Mouse (Mus musculus) gastrocnemius, adult 18-20 months (tissue): Measurements from ENCODE around the gene Mtch1. TPM values are rescaled to one million over a fixed set of nuclear protein-coding genes. Genes with fewer than 3 reads are reported as not detected.
"Not testable (repeated sequence)": the region's sequence is repeated elsewhere in the genome, so short reads cannot be mapped to it uniquely, and the experiment has no call there.

Source experiments
- DNase-seq: peaks from one replicate; pipeline ENCODE4 v3.0.0; 2021; ENCODE audit warnings: low spot score
- total RNA-seq, 2 experiments: library from RNA; stranded (reverse); gene quantifications; 2 replicates each; pipeline ENCODE4 v1.2.3; 2021

Mtch1 gene
- total RNA-seq, 2 experiments from 2014 or later: 80.1 to 88.4 TPM

DNA sequence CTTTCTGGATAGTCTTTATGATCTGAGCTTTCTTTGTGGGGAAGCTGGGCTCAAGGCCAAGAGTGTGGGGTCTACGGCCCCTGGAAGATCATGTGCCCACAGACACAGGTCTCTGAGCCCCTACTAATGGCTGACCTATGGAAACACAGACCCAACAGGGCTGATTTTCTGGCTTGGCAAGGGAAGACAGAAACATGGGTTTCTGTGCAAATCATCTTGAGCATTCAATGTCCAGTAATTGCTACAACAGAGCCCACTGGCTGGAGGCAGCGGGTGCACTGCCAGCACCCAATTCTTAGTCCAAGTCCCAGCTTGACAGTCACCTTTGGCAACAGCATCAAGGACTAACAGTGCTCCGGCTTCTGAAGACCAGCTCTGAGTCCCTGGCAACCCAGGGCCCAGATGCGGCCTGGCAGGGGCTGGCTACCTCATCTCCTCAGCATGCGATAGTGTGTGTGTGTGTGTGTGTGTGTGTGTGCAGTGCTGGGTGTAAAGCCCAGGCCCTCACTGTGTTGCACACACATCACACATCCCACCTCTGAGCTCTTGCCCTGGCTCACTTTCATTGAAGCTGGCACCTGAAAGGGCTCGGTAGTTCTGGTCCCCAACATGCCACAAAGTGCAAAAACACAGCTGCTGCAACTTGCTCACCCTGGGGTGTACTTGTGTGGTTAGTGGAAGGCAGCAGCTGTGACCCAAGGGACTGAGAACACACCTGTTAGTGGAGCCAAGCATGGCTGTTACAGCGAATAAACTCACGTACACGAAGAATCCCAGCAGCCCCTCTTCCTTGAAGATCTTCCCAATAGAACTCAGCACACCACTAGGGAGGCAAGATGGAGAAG lies 9.5 kb downstream of the Mtch1 start:
- no peak for DNase-seq

GRCm38 (mm10) chr17:29336266-29336990 lies 11.3 kb downstream of the Mtch1 start:
- DNase-seq: no peak

GRCm38 (mm10) chr17:29332186-29332685 lies 15.5 kb downstream of the Mtch1 start:
- no peak for DNase-seq

DNA sequence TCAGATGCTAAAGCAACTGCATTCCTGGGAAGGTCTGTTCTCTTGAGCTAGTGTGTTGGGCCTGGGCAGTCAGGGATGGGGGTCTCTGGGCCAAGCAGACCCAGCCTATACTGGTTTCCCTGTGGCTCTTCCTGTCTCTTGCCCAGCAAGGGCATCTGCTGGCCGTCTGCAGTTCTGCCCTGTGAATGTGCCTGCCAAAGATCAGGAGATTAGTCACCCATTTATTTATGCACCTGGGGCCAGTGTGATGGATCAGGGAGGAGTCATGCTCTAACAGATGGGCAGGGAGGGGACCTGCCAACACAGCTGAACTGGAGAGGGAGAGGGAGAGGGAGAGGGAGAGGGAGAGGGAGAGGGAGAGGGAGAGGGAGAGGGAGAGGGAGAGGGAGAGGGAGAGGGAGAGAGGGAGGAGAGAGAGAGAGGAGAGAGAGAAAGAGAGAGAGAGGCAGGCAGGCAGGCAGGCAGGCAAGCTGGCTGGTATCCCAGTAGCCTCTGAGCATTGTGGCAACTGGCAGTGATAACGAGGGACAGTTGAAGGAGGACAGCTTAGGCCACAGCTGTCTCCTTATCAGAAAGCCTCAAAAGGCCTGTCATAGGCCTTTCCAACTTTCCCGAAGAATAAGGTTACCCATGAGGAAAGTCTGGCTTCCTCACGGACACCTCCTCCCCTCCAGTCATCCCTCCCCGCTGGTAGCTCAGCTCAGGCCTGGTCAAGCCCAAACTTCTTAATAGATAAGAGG lies 16.9 kb downstream of the Mtch1 start:
- peak; percentile 65 for DNase-seq

- DNase-seq: no peak
These were observed 17.5 kb downstream of the Mtch1 start for GRCm38 (mm10) chr17:29330221-29330620.

- no peak for DNase-seq
These were observed 20.0 kb downstream of the Mtch1 start for GRCm38 (mm10) chr17:29327691-29328090.

- DNase-seq: no peak
These were observed 20.9 kb downstream of the Mtch1 start for GRCm38 (mm10) chr17:29326531-29327529.

- no peak for DNase-seq
These were observed 21.9 kb downstream of the Mtch1 start for GRCm38 (mm10) chr17:29325831-29326230.

DNA sequence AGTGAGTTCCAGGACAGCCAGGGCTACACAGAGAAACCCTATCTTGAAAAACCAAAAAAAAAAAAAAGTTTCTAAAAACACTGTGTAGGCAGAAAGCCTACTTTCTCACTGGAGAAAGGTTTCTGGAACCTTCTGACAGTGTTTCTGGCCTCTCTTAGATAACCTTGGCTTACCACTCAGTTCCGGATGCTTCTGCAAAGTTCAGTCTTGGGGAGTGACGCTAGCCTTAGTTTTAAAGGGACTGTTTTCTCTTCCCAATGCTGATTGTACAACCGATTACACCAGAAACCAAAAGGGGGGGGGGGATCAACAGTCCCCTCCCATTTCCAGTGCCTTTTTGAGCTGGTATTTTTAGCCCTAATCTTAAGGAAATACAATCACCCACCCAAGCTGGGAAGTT lies 24.1 kb downstream of the Mtch1 start:
- DNase-seq: no peak

- no peak for DNase-seq
These were observed 25.2 kb downstream of the Mtch1 start for GRCm38 (mm10) chr17:29322603-29322962.

- no peak for DNase-seq
These were observed 25.8 kb downstream of the Mtch1 start for GRCm38 (mm10) chr17:29321765-29322602.

DNA sequence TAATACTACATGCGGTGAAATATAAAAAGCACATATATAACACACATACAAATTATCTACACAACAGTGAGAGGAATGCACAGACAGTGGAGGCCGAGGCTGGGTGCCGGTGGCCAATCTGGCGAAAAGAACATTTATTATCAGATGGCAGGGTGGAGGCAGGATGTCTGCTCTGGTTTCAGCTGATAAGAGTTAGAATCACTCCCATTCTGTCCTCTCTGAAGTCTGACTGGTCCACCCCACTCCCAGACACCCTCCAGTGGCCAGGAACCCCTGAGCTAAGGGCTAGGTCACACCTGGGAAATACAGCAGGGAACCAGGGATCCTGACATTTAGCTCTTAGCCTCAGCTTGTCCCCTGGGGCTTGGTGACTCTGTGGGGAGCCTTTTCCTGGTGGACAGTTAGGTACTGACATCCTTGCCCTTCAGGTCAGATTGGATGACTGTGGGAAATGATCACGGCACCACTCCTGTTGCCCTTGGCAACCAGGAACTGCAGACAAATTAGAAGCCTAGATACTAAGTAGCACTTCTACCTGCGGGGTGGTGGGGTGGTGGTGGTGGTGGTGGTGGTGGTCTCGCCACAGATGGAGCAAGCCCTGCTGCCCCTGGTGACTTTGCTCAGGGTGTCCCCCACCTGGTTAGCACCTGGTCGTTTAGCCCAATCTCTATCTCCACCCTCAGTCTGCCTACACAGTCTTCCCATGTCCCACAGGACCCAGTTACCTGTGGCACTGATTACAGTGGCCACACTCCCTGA lies 27.7 kb downstream of the Mtch1 start:
- DNase-seq: no peak

- DNase-seq: no peak
These were observed 28.3 kb downstream of the Mtch1 start for GRCm38 (mm10) chr17:29319476-29319875.

- peak; percentile 36 for DNase-seq
These were observed 28.9 kb downstream of the Mtch1 start for GRCm38 (mm10) chr17:29318731-29319250.

DNA sequence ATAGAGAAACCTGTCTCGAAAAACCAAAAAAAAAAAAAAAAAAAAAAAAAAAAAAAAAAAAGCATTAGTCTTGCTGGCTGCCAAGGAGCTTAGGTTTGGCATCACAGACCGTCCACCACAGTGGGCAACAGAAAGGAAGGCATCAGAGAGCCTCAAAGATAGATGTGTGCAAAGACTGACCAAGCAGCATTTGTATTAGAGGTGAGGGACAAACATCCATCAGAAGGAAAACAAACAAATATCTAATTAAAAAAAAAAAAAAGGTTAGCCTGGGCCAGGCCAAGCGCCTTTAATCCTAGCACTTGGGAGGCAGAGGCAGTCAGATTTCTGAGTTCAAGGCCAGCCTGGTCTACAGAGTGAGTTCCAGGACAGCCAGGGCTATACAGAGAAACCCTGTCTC lies 30.4 kb downstream of the Mtch1 start, which contains the start of gene Pi16:
Gene Pi16, plus strand, starts transcription at position 301 of the 400 bp plus-strand sequence.
- not testable (repeated sequence) for DNase-seq

DNA sequence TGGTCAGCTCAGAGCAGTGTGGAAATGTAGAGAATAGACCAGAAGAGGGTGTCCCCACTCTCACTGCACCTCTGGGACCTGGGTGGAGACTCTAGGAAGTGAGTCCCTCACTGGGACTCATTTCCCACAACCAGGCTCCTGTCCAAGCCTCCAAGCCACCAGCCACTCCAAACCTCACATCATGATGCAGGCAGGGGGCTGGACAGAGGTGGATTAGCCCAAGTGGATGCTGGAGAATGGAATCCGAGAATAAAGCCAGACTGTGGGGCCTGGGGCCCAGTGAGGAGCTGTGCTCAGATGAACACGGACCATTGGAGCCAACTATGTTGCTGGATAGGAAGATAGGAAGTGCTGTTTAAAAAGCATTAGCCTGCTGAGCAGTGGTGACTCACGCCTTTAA lies 30.8 kb downstream of the Mtch1 start:
- DNase-seq: no peak

DNA sequence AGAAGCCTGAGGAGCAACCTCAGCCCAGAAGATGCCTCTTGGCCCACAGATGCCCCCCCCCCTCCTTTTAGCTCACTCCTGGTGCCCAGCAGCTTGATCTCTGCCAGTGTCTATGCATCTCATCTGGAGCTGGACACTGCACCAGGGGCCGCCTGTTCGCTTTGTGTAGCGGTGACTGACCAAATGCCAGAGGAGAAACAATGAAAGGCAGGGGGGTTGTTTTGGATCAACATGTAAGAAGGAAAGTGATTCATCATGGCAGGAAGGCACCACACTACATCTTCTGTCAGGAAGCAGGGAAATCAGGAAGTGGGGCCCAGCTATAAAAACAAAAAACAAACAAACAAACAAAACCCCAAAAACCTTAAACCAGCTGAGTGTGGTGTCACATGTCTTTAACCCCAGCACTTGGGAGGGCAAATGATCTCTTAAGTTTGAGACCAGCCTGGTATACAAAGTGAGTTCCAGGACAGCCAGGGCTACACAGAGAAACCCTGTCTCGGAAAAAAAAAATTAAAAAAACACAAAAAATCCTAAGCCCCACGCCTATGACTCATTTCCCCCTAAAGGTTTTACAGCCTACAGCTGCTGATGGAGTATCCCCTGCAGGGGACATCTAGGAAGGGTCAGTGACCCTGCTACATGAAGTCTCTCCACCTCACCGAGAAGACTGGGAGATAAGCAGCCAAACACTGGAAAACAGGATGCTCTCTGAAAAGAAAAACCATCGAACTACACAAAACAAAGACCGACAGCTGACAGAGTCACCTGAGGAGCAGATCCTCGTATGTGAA lies 31.9 kb downstream of the Mtch1 start:
- DNase-seq: no peak

- DNase-seq: no peak
These were observed 34.4 kb downstream of the Mtch1 start for GRCm38 (mm10) chr17:29313300-29313699.
